Mouse (Mus musculus): ENCODE data around the gene Ube2l3. TPM values are rescaled to one million over a fixed set of nuclear protein-coding genes. Genes with fewer than 3 reads are reported as not detected.

Gene Ube2l3
- polyA plus RNA-seq, 1 experiment from 2014 or later: 288 TPM

GRCm38 (mm10) chr16:17204990-17205389 is 2.5 kb upstream of the Ube2l3 start:
- H3K27me3 ChIP-seq (replicated peaks): no peaks in the 10 kb centered on the region
- ATAC-seq (ENCODE audit: low FRiP score): no peak
- 4% methylated on average over 6 of the region's 6 CpGs for WGBS
- no peak overlapping the region for H3K27ac ChIP-seq (replicated peaks)
- H3K9me3 ChIP-seq (replicated peaks): no peaks in the 10 kb centered on the region
- H3K4me3 ChIP-seq (replicated peaks): no peak overlapping the region
- peaks cover 27% of the 10 kb centered on the region for H3K4me1 ChIP-seq
- no peak overlapping the region for H3K4me2 ChIP-seq
- no peaks in the 10 kb centered on the region for H3K36me3 ChIP-seq
- no peak overlapping the region for H3K9ac ChIP-seq (replicated peaks)

GRCm38 (mm10) chr16:17201977-17202376 is 472 bp downstream of the Ube2l3 start:
- H3K4me3 ChIP-seq (replicated peaks): peak overlapping the region; percentile 83; the same call in 1 of the 2 replicates
- no peaks in the 10 kb centered on the region for H3K36me3 ChIP-seq
- no peaks in the 10 kb centered on the region for H3K27me3 ChIP-seq (replicated peaks)
- ATAC-seq (ENCODE audit: low FRiP score): peak; percentile 35
- H3K4me1 ChIP-seq: peaks cover 24% of the 10 kb centered on the region
- WGBS: 56% methylated on average over 2 of the region's 2 CpGs
- H3K9ac ChIP-seq (replicated peaks): no peak overlapping the region
- H3K4me2 ChIP-seq: no peak overlapping the region
- no peak overlapping the region for H3K27ac ChIP-seq (replicated peaks)
- no peaks in the 10 kb centered on the region for H3K9me3 ChIP-seq (replicated peaks)

GRCm38 (mm10) chr16:17200953-17201707 is 1.3 kb downstream of the Ube2l3 start:
- H3K4me2 ChIP-seq: peak overlapping the region; percentile 82
- ATAC-seq (ENCODE audit: low FRiP score): peak; percentile 91
- H3K27me3 ChIP-seq (replicated peaks): no peaks in the 10 kb centered on the region
- WGBS: under 1% methylated on average over 71 of the region's 72 CpGs
- no peaks in the 10 kb centered on the region for H3K9me3 ChIP-seq (replicated peaks)
- H3K4me3 ChIP-seq (replicated peaks): peak overlapping the region; percentile 83
- H3K9ac ChIP-seq (replicated peaks): peak overlapping the region; percentile 99
- H3K4me1 ChIP-seq: peaks cover 24% of the 10 kb centered on the region
- H3K27ac ChIP-seq (replicated peaks): peak overlapping the region; percentile 83
- no peaks in the 10 kb centered on the region for H3K36me3 ChIP-seq

GRCm38 (mm10) chr16:17200121-17200952 is 2.1 kb downstream of the Ube2l3 start:
- no peaks in the 10 kb centered on the region for H3K36me3 ChIP-seq
- WGBS: 10% methylated on average over 24 of the region's 24 CpGs
- peak; percentile 7; the same call in 1 of the 2 replicates for ATAC-seq (ENCODE audit: low FRiP score)
- H3K27ac ChIP-seq (replicated peaks): peak overlapping the region; percentile 83
- peak overlapping the region; percentile 83 for H3K4me3 ChIP-seq (replicated peaks)
- H3K27me3 ChIP-seq (replicated peaks): no peaks in the 10 kb centered on the region
- H3K9ac ChIP-seq (replicated peaks): peak overlapping the region; percentile 99
- H3K9me3 ChIP-seq (replicated peaks): no peaks in the 10 kb centered on the region
- peak overlapping the region; percentile 82 for H3K4me2 ChIP-seq
- peaks cover 24% of the 10 kb centered on the region for H3K4me1 ChIP-seq

GRCm38 (mm10) chr16:17193823-17194222 is 8.6 kb downstream of the Ube2l3 start:
- H3K9ac ChIP-seq (replicated peaks): no peak overlapping the region
- no peak for ATAC-seq (ENCODE audit: low FRiP score)
- no peaks in the 10 kb centered on the region for H3K27me3 ChIP-seq (replicated peaks)
- no peaks in the 10 kb centered on the region for H3K36me3 ChIP-seq
- no peak overlapping the region for H3K4me2 ChIP-seq
- 94% methylated on average over 4 of the region's 4 CpGs for WGBS
- H3K4me3 ChIP-seq (replicated peaks): no peak overlapping the region
- no peaks in the 10 kb centered on the region for H3K9me3 ChIP-seq (replicated peaks)
- H3K27ac ChIP-seq (replicated peaks): no peak overlapping the region
- H3K4me1 ChIP-seq: 0 out of 2 replicates have a peak, but pooled peaks cover 2% of the 10 kb centered on the region

- Histone ChIP-seq H3K27me3 (replicated peaks) (no peaks in the 10 kb centered on the region), H3K36me3 (peaks cover 3% of the 10 kb centered on the region; the same call in 1 of the 2 replicates), H3K27ac (replicated peaks) (no peak overlapping the region), H3K4me2 (no peak overlapping the region), H3K9ac (replicated peaks) (no peak overlapping the region), H3K9me3 (replicated peaks) (no peaks in the 10 kb centered on the region), H3K4me1 (no peaks in the 10 kb centered on the region), H3K4me3 (replicated peaks) (no peak overlapping the region)
- ATAC-seq (ENCODE audit: low FRiP score): no peak
Measured at GRCm38 (mm10) chr16:17185475-17185874, 17.0 kb downstream of the Ube2l3 start.

- Histone ChIP-seq H3K4me1 (no peaks in the 10 kb centered on the region), H3K4me3 (replicated peaks) (no peak overlapping the region), H3K27me3 (replicated peaks) (no peaks in the 10 kb centered on the region), H3K9me3 (replicated peaks) (no peaks in the 10 kb centered on the region), H3K36me3 (peaks cover 3% of the 10 kb centered on the region; the same call in 1 of the 2 replicates), H3K9ac (replicated peaks) (no peak overlapping the region), H3K4me2 (no peak overlapping the region), H3K27ac (replicated peaks) (no peak overlapping the region)
- ATAC-seq (ENCODE audit: low FRiP score): no peak
- WGBS: 85% methylated on average over 3 of the region's 3 CpGs
Measured at GRCm38 (mm10) chr16:17183003-17183402, 19.4 kb downstream of the Ube2l3 start.

GRCm38 (mm10) chr16:17182136-17182535 is 20.3 kb downstream of the Ube2l3 start:
- no peaks in the 10 kb centered on the region for H3K9me3 ChIP-seq (replicated peaks)
- H3K4me1 ChIP-seq: no peaks in the 10 kb centered on the region
- no peak overlapping the region for H3K9ac ChIP-seq (replicated peaks)
- no peak overlapping the region for H3K4me2 ChIP-seq
- 86% methylated on average over 2 of the region's 2 CpGs for WGBS
- peaks cover 3% of the 10 kb centered on the region; the same call in 1 of the 2 replicates for H3K36me3 ChIP-seq
- no peak overlapping the region for H3K4me3 ChIP-seq (replicated peaks)
- no peak for ATAC-seq (ENCODE audit: low FRiP score)
- no peaks in the 10 kb centered on the region for H3K27me3 ChIP-seq (replicated peaks)
- H3K27ac ChIP-seq (replicated peaks): no peak overlapping the region

- no peaks in the 10 kb centered on the region for H3K9me3 ChIP-seq (replicated peaks)
- no peak overlapping the region for H3K4me3 ChIP-seq (replicated peaks)
- 91% methylated on average over 4 of the region's 4 CpGs for WGBS
- H3K27me3 ChIP-seq (replicated peaks): no peaks in the 10 kb centered on the region
- no peak overlapping the region for H3K4me2 ChIP-seq
- no peak overlapping the region for H3K27ac ChIP-seq (replicated peaks)
- H3K9ac ChIP-seq (replicated peaks): no peak overlapping the region
- H3K4me1 ChIP-seq: no peaks in the 10 kb centered on the region
- no peak for ATAC-seq (ENCODE audit: low FRiP score)
- no peaks in the 10 kb centered on the region; the same call in 1 of the 2 replicates for H3K36me3 ChIP-seq
Measured at GRCm38 (mm10) chr16:17181382-17181781, 21.1 kb downstream of the Ube2l3 start.

GRCm38 (mm10) chr16:17179706-17180105 is 22.7 kb downstream of the Ube2l3 start:
- Histone ChIP-seq H3K4me1 (no peaks in the 10 kb centered on the region), H3K4me3 (replicated peaks) (no peak overlapping the region), H3K27ac (replicated peaks) (no peak overlapping the region), H3K36me3 (no peaks in the 10 kb centered on the region), H3K9me3 (replicated peaks) (no peaks in the 10 kb centered on the region), H3K4me2 (no peak overlapping the region), H3K9ac (replicated peaks) (no peak overlapping the region), H3K27me3 (replicated peaks) (no peaks in the 10 kb centered on the region)
- WGBS: 91% methylated on average over 3 of the region's 3 CpGs
- ATAC-seq (ENCODE audit: low FRiP score): no peak

- Histone ChIP-seq H3K9ac (replicated peaks) (no peak overlapping the region), H3K4me1 (no peaks in the 10 kb centered on the region), H3K9me3 (replicated peaks) (no peaks in the 10 kb centered on the region), H3K27me3 (replicated peaks) (no peaks in the 10 kb centered on the region), H3K4me2 (no peak overlapping the region), H3K36me3 (peaks cover 11% of the 10 kb centered on the region), H3K4me3 (replicated peaks) (no peak overlapping the region), H3K27ac (replicated peaks) (no peak overlapping the region)
- no peak for ATAC-seq (ENCODE audit: low FRiP score)
- 100% methylated on average over 1 of the region's 1 CpGs for WGBS
Measured at GRCm38 (mm10) chr16:17177623-17178170, 24.8 kb downstream of the Ube2l3 start.
